Mouse (Mus musculus) ES-Bruce4 (cell line): ENCODE results near the gene Lrrc25. TPM values are rescaled to one million over a fixed set of nuclear protein-coding genes. Genes with fewer than 3 reads are reported as not detected.

Source experiments
- H3K27ac ChIP-seq: 2 replicates; pipeline ENCODE4 v1.5.1; 2012; ENCODE audit warnings: low read length, inconsistent platforms; ENCODE audit not compliant: insufficient read depth
- H3K27me3 ChIP-seq: 2 replicates; pipeline ENCODE4 v1.6.1; 2012; ENCODE audit warnings: mild to moderate bottlenecking, low read length, inconsistent platforms; ENCODE audit not compliant: control insufficient read depth, poor library complexity, insufficient read depth, severe bottlenecking
- H3K36me3 ChIP-seq: 2 replicates; pipeline ENCODE4 v1.6.1; 2012; ENCODE audit warnings: inconsistent platforms, mild to moderate bottlenecking, low read length, moderate library complexity; ENCODE audit not compliant: control insufficient read depth, poor library complexity, insufficient read depth, severe bottlenecking
- H3K4me1 ChIP-seq: one replicate; pipeline ENCODE4 v1.8.1; 2011; ENCODE audit warnings: low read length; ENCODE audit not compliant: control insufficient read depth, insufficient read depth
- H3K4me3 ChIP-seq: 2 replicates; pipeline ENCODE4 v1.5.1; 2011; ENCODE audit warnings: low read depth, mild to moderate bottlenecking, low read length
- H3K9ac ChIP-seq: 2 replicates; pipeline ENCODE4 v1.6.1; 2012; ENCODE audit warnings: low read depth, mild to moderate bottlenecking, inconsistent platforms; ENCODE audit not compliant: poor library complexity, severe bottlenecking
- H3K9me3 ChIP-seq: replicated peaks from 2 replicates; pipeline ENCODE4 v1.6.1; 2012; ENCODE audit warnings: mild to moderate bottlenecking, low read length, inconsistent platforms; ENCODE audit not compliant: control insufficient read depth, poor library complexity, insufficient read depth, severe bottlenecking
- CTCF ChIP-seq: IDR thresholded peaks from one replicate; pipeline ENCODE4 v1.8.1; 2011; ENCODE audit warnings: low read depth, low read length
- EP300 ChIP-seq: IDR thresholded peaks from 2 replicates; pipeline ENCODE4 v1.6.1; 2011; ENCODE audit warnings: low read depth, low read length; ENCODE audit not compliant: insufficient read depth
- POLR2A ChIP-seq: IDR thresholded peaks from one replicate; pipeline ENCODE4 v1.8.1; 2011; ENCODE audit warnings: low read length; ENCODE audit not compliant: insufficient read depth
- polyA plus RNA-seq: library from polyadenylated mRNA; stranded (reverse); fragments of >200 nt; gene quantifications from 2 replicates; pipeline ENCODE4 v1.2.4, GENCODE M21; 2011; ENCODE audit warnings: low read depth; ENCODE audit not compliant: missing spikeins, insufficient read depth, insufficient read length

Lrrc25 gene
- polyA plus RNA-seq = not detected in 2 replicates

GRCm38 (mm10) chr8:70615894-70616293 is at the start of gene Lrrc25:
Lrrc25 (plus strand) TSS chr8:70616155.
- H3K4me1 ChIP-seq = peaks cover 4% of the 10 kb centered on the region

GRCm38 (mm10) chr8:70570360-70570759 is 45.6 kb upstream of the Lrrc25 start:
- Histone ChIP-seq H3K9ac (no peak overlapping the region), H3K27ac (no peak overlapping the region), H3K9me3 (no peaks in the 10 kb centered on the region), H3K4me3 (no peak overlapping the region), H3K27me3 (no peaks in the 10 kb centered on the region), H3K4me1 (no peaks in the 10 kb centered on the region), H3K36me3 (no peaks in the 10 kb centered on the region)
- TF ChIP-seq EP300 (no peak), CTCF (no peak), POLR2A (no peak)

More at GRCm38 (mm10) chr8:70615894-70616293, at the start of gene Lrrc25:
- Histone ChIP-seq H3K27me3 (no peaks in the 10 kb centered on the region), H3K27ac (no peak within 1 kb of the TSS), H3K4me3 (no peak within 1 kb of the TSS), H3K9ac (no peak within 1 kb of the TSS), H3K36me3 (no peaks in the 10 kb centered on the region), H3K9me3 (no peaks in the 10 kb centered on the region)
- TF ChIP-seq EP300 = no peak
- TF ChIP-seq POLR2A = no peak
- no peak for TF ChIP-seq CTCF

GRCm38 (mm10) chr8:70570990-70571389 is 45.0 kb upstream of the Lrrc25 start:
- Histone ChIP-seq H3K36me3 (no peaks in the 10 kb centered on the region), H3K27ac (no peak overlapping the region), H3K27me3 (no peaks in the 10 kb centered on the region), H3K4me3 (no peak overlapping the region), H3K9me3 (no peaks in the 10 kb centered on the region), H3K9ac (no peak overlapping the region), H3K4me1 (no peaks in the 10 kb centered on the region)
- TF ChIP-seq POLR2A (no peak), EP300 (no peak), CTCF (no peak)

GRCm38 (mm10) chr8:70574302-70574701 is 41.7 kb upstream of the Lrrc25 start:
- Histone ChIP-seq H3K36me3 (0 out of 2 replicates have a peak, but pooled peaks cover 3% of the 10 kb centered on the region), H3K27ac (no peak overlapping the region), H3K9ac (no peak overlapping the region), H3K9me3 (no peaks in the 10 kb centered on the region), H3K4me3 (no peak overlapping the region), H3K4me1 (no peaks in the 10 kb centered on the region), H3K27me3 (no peaks in the 10 kb centered on the region)
- TF ChIP-seq POLR2A (no peak), EP300 (no peak), CTCF (no peak)

GRCm38 (mm10) chr8:70574915-70575314 is 41.0 kb upstream of the Lrrc25 start:
- H3K36me3 ChIP-seq = 0 out of 2 replicates have a peak, but pooled peaks cover 3% of the 10 kb centered on the region
- H3K9ac ChIP-seq = no peak overlapping the region
- no peak overlapping the region for H3K27ac ChIP-seq
- TF ChIP-seq POLR2A = no peak
- TF ChIP-seq EP300 = no peak
- TF ChIP-seq CTCF = no peak
- H3K4me3 ChIP-seq = no peak overlapping the region
- H3K27me3 ChIP-seq = no peaks in the 10 kb centered on the region
- no peaks in the 10 kb centered on the region for H3K9me3 ChIP-seq
- no peaks in the 10 kb centered on the region for H3K4me1 ChIP-seq

GRCm38 (mm10) chr8:70577207-70577606 is 38.7 kb upstream of the Lrrc25 start:
- Histone ChIP-seq H3K9me3 (no peaks in the 10 kb centered on the region), H3K27ac (no peak overlapping the region), H3K36me3 (peaks cover 11% of the 10 kb centered on the region), H3K4me3 (no peak overlapping the region), H3K4me1 (no peaks in the 10 kb centered on the region), H3K9ac (no peak overlapping the region), H3K27me3 (no peaks in the 10 kb centered on the region)
- TF ChIP-seq EP300 (no peak), POLR2A (no peak), CTCF (no peak)
